Mouse (Mus musculus) forebrain, embryonic 16.5 days (tissue): ENCODE measurements at regions not wholly inside any gene's neighbourhood (a gene's known extent, or its start where the extent isn't known, plus 50 kb on each side); places are given as distances from the start of the nearest gene placed in this dataset.

Experiments used
- ATAC-seq: fragments of 200-750 bp; cut with Nextera tagmentation; 2 replicates; pipeline ENCODE4 v1.8.0; 2017; ENCODE audit warnings: mild to moderate bottlenecking, moderate library complexity
- H3K27ac ChIP-seq: fragments of 300-500 bp; sonication (generic); 2 replicates; pipeline ENCODE4 v1.5.1; 2014; ENCODE audit warnings: low read length, control low read depth
- H3K27me3 ChIP-seq: fragments of 300-500 bp; sonication (generic); replicated peaks from 2 replicates; pipeline ENCODE4 v1.6.1; 2014; ENCODE audit warnings: low read length; ENCODE audit not compliant: control insufficient read depth, insufficient read depth
- H3K36me3 ChIP-seq: fragments of 300-500 bp; sonication (generic); 2 replicates; pipeline ENCODE4 v1.6.1; 2014; ENCODE audit not compliant: control insufficient read depth, insufficient read depth
- H3K4me1 ChIP-seq: fragments of 300-500 bp; sonication (generic); replicated peaks from 2 replicates; pipeline ENCODE4 v1.6.1; 2014; ENCODE audit warnings: low read length; ENCODE audit not compliant: control insufficient read depth, insufficient read depth
- H3K4me2 ChIP-seq: fragments of 300-500 bp; sonication (generic); 2 replicates; pipeline ENCODE4 v1.6.1; 2014; ENCODE audit warnings: mild to moderate bottlenecking, low read length, control low read depth
- H3K4me3 ChIP-seq: fragments of 300-500 bp; sonication (generic); replicated peaks from 2 replicates; pipeline ENCODE4 v1.5.1; 2014; ENCODE audit warnings: mild to moderate bottlenecking, low read length, control low read depth
- H3K9ac ChIP-seq: fragments of 300-500 bp; sonication (generic); replicated peaks from 2 replicates; pipeline ENCODE4 v1.6.1; 2014; ENCODE audit warnings: low read depth, low read length, control low read depth
- H3K9me3 ChIP-seq: fragments of 300-500 bp; sonication (generic); 2 replicates; pipeline ENCODE4 v1.6.1; 2016; ENCODE audit warnings: low read length; ENCODE audit not compliant: control insufficient read depth
- WGBS: fragments of 180-500 bp; shearing (Covaris S2); extraction: QIAGEN DNeasy Blood & Tissue Kit; methylation state at CpG from one replicate; pipeline ENCODE4 v1.1.7; 2014; 5-methylcytosine and 5-hydroxymethylcytosine counted together

DNA sequence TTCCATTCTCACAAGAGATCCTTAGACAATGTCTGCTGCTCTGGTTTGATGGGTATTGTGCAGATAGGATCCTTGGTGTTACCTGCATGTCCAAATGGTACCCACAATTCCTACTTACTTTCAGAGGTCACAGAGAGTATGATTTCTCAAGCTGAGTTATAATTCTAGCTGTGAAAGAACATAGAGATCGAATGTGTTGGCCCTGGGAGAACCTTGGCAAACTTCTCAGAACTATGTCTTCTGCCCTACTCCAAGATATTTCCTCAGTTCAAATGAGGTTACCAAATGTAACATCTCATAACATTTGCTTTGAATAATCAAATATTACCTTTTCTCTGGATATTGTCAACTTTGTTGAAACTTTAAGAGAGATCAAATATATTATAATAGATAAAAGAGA, 2230.8 kb downstream of the 9330182O14Rik start:
- H3K36me3 ChIP-seq = no peaks in the 10 kb centered on the region
- no peaks in the 10 kb centered on the region for H3K27me3 ChIP-seq
- 98% methylated on average over 1 of the region's 1 CpGs for WGBS
- no peak overlapping the region for H3K4me2 ChIP-seq
- H3K27ac ChIP-seq = no peak overlapping the region
- H3K9ac ChIP-seq = no peak overlapping the region
- ATAC-seq = no peak
- H3K4me3 ChIP-seq = no peak overlapping the region
- H3K9me3 ChIP-seq = no peaks in the 10 kb centered on the region
- no peaks in the 10 kb centered on the region for H3K4me1 ChIP-seq

DNA sequence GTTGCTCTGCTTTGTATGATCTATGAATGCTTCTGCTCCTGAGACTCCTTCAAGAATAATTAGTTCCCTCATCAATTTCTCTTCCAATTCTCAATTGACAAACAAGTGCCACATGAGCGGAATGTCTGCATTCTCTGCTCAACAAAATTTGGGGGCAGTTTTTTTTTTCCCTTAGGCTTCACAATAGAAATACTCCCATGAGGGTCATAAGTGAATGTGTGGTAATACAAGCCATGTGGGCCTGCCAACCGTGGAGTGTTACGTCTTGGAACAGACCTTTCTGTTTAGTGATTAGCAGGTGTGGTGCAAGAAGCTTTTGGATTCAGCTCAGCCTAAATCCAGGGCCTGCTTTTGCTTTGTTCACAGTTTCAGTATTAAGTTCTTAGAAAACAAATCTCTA, 2232.6 kb downstream of the 9330182O14Rik start:
- Histone ChIP-seq H3K9me3 (no peaks in the 10 kb centered on the region), H3K9ac (no peak overlapping the region), H3K36me3 (no peaks in the 10 kb centered on the region), H3K4me1 (no peaks in the 10 kb centered on the region), H3K27ac (no peak overlapping the region), H3K4me3 (no peak overlapping the region), H3K27me3 (no peaks in the 10 kb centered on the region), H3K4me2 (no peak overlapping the region)
- ATAC-seq = no peak
- WGBS = 36% methylated on average over 3 of the region's 3 CpGs

DNA sequence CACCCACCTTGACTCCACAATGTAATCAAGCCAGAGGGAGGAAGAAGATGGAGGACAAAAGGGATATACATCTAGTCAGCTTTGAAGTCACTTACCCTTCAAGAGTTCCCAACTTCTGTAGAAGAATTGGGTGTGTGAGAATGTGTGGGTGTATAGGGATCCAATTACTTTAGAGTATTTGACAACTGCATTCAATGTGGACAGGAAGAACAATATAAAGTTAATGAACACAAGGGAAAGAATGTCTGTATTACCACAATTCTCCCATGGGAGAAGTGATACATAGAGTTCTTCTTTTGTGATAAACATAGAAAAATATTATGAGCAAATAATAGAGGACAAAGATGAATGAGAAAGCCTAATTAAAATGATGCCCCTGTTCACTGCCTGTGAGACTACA, 2235.4 kb downstream of the 9330182O14Rik start:
- no peaks in the 10 kb centered on the region for H3K27me3 ChIP-seq
- no peaks in the 10 kb centered on the region for H3K4me1 ChIP-seq
- H3K4me2 ChIP-seq = no peak overlapping the region
- H3K36me3 ChIP-seq = no peaks in the 10 kb centered on the region
- no peak overlapping the region for H3K9ac ChIP-seq
- H3K4me3 ChIP-seq = no peak overlapping the region
- H3K27ac ChIP-seq = no peak overlapping the region
- ATAC-seq = no peak
- H3K9me3 ChIP-seq = no peaks in the 10 kb centered on the region

- no peak overlapping the region for H3K4me2 ChIP-seq
- no peak overlapping the region for H3K9ac ChIP-seq
- no peaks in the 10 kb centered on the region for H3K36me3 ChIP-seq
- no peak overlapping the region for H3K27ac ChIP-seq
- H3K9me3 ChIP-seq = no peaks in the 10 kb centered on the region
- H3K27me3 ChIP-seq = no peaks in the 10 kb centered on the region
- H3K4me1 ChIP-seq = no peaks in the 10 kb centered on the region
- no peak overlapping the region for H3K4me3 ChIP-seq
- 83% methylated on average over 1 of the region's 1 CpGs for WGBS
- no peak for ATAC-seq
Observed at GRCm38 (mm10) chr15:42370044-42370443, 2235.9 kb downstream of the 9330182O14Rik start.

DNA sequence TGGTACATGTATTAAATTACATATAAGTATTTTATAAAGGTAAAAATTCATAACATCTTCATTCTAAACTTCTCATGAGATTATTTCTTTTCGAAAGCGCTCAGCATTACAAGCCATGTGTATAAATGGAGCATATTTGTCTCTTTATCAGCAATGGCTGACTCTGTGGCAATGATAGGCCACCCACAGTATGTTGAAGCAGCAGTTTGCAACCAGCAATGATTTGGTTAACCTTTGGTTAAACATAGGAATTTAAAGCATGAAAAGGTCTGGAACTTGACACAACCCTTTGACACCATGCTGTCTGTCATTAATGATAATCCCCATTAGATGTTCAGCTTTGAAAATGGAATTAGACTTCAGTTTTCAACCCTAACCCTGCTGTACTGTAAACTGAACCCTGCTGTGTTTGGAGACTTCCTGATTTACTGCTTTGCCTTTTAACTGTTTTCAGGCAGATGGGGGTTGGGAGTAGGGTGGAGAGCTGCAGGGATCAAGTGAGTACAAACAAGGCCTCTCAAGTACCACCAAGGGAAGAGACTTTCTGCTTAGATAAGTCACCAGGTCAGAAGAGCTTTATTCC, 2238.6 kb downstream of the 9330182O14Rik start:
- no peak for ATAC-seq
- no peak overlapping the region for H3K4me3 ChIP-seq
- no peak overlapping the region for H3K9ac ChIP-seq
- no peak overlapping the region for H3K27ac ChIP-seq
- H3K9me3 ChIP-seq = no peaks in the 10 kb centered on the region
- 93% methylated on average over 2 of the region's 2 CpGs for WGBS
- no peaks in the 10 kb centered on the region for H3K4me1 ChIP-seq
- H3K36me3 ChIP-seq = no peaks in the 10 kb centered on the region
- no peak overlapping the region for H3K4me2 ChIP-seq
- no peaks in the 10 kb centered on the region for H3K27me3 ChIP-seq
